Mouse (Mus musculus): Measurements from ENCODE around the gene Rnf25.

- TF ChIP-seq CTCF (IDR thresholded peaks at IDR 0.05; ENCODE audit: low read depth, low read length) (no peak), POLR2A (IDR thresholded peaks at IDR 0.05; ENCODE audit: borderline replicate concordance, low read depth, low read length) (no peak)
Measured at GRCm38 (mm10) chr1:74544184-74544583, 57.0 kb downstream of the Rnf25 start, which contains the start of gene Usp37.

All from bone marrow macrophage, adult 2 months (primary cell).